Mouse (Mus musculus): ENCODE data around the gene Tacstd2. TPM values are rescaled to one million over a fixed set of nuclear protein-coding genes. Genes with fewer than 3 reads are reported as not detected.

Gene Tacstd2
- polyA plus RNA-seq (2014; fragmentation: Nextera tagmentation; extraction: Ambion mirVana), result 86.1 and 96.9 TPM in 2 replicates

- ATAC-seq (ENCODE audit: low FRiP score, low TSS enrichment), result peak; percentile 58; the same call in 1 of the 2 replicates
- Histone ChIP-seq H3K9me3 (ENCODE audit: control insufficient read depth, low read length) (no peaks in the 10 kb centered on the region), H3K27me3 (ENCODE audit: control insufficient read depth, insufficient read depth, low read length) (peaks cover 50% of the 10 kb centered on the region), H3K36me3 (ENCODE audit: control insufficient read depth, insufficient read depth, low read length) (no peaks in the 10 kb centered on the region), H3K27ac (ENCODE audit: low read depth, low read length) (peak within 1 kb of the TSS; percentile 20; the same call in 1 of the 2 replicates), H3K4me3 (ENCODE audit: low read length) (peak within 1 kb of the TSS; percentile 42), H3K9ac (ENCODE audit: low read depth, low read length) (peak within 1 kb of the TSS; percentile 35), H3K4me1 (ENCODE audit: control insufficient read depth, insufficient read depth, low read length) (peaks cover 4% of the 10 kb centered on the region; the same call in 1 of the 2 replicates), H3K4me2 (replicated peaks; ENCODE audit: low read depth, low read length) (peak within 1 kb of the TSS; percentile 67)
- 2% methylated on average over 8 of the region's 8 CpGs for WGBS
Measured at GRCm38 (mm10) chr6:67535777-67536054, at the start of gene Tacstd2. Gene Tacstd2, minus strand, starts transcription at chr6:67535796.

GRCm38 (mm10) chr6:67566270-67566669 lies 30.7 kb upstream of the Tacstd2 start:
- WGBS, result 89% methylated on average over 3 of the region's 3 CpGs
- Histone ChIP-seq H3K9me3 (ENCODE audit: control insufficient read depth, low read length) (no peaks in the 10 kb centered on the region), H3K36me3 (ENCODE audit: control insufficient read depth, insufficient read depth, low read length) (no peaks in the 10 kb centered on the region)

GRCm38 (mm10) chr6:67555376-67555775 lies 19.8 kb upstream of the Tacstd2 start:
- ATAC-seq (ENCODE audit: low FRiP score, low TSS enrichment), result no peak
- Histone ChIP-seq H3K27ac (ENCODE audit: low read depth, low read length) (no peak overlapping the region), H3K4me3 (ENCODE audit: low read length) (no peak overlapping the region)

More at GRCm38 (mm10) chr6:67566270-67566669, 30.7 kb upstream of the Tacstd2 start:
- Histone ChIP-seq H3K9ac (ENCODE audit: low read depth, low read length) (no peak overlapping the region), H3K27ac (ENCODE audit: low read depth, low read length) (no peak overlapping the region), H3K4me1 (ENCODE audit: control insufficient read depth, insufficient read depth, low read length) (no peaks in the 10 kb centered on the region), H3K4me2 (replicated peaks; ENCODE audit: low read depth, low read length) (no peak overlapping the region), H3K4me3 (ENCODE audit: low read length) (no peak overlapping the region), H3K27me3 (ENCODE audit: control insufficient read depth, insufficient read depth, low read length) (no peaks in the 10 kb centered on the region)
- ATAC-seq (ENCODE audit: low FRiP score, low TSS enrichment), result no peak

GRCm38 (mm10) chr6:67549550-67549949 lies 14.0 kb upstream of the Tacstd2 start:
- H3K27me3 ChIP-seq (ENCODE audit: control insufficient read depth, insufficient read depth, low read length), result no peaks in the 10 kb centered on the region

More at GRCm38 (mm10) chr6:67555376-67555775, 19.8 kb upstream of the Tacstd2 start:
- no peaks in the 10 kb centered on the region for H3K36me3 ChIP-seq (ENCODE audit: control insufficient read depth, insufficient read depth, low read length)
- H3K9me3 ChIP-seq (ENCODE audit: control insufficient read depth, low read length), result no peaks in the 10 kb centered on the region
- no peak overlapping the region for H3K9ac ChIP-seq (ENCODE audit: low read depth, low read length)
- H3K4me2 ChIP-seq (replicated peaks; ENCODE audit: low read depth, low read length), result no peak overlapping the region
- H3K27me3 ChIP-seq (ENCODE audit: control insufficient read depth, insufficient read depth, low read length), result no peaks in the 10 kb centered on the region
- H3K4me1 ChIP-seq (ENCODE audit: control insufficient read depth, insufficient read depth, low read length), result no peaks in the 10 kb centered on the region

GRCm38 (mm10) chr6:67535005-67535776 lies 405 bp downstream of the Tacstd2 start:
- H3K9me3 ChIP-seq (ENCODE audit: control insufficient read depth, low read length), result no peaks in the 10 kb centered on the region
- peak; percentile 56 for ATAC-seq (ENCODE audit: low FRiP score, low TSS enrichment)
- H3K4me1 ChIP-seq (ENCODE audit: control insufficient read depth, insufficient read depth, low read length), result peaks cover 4% of the 10 kb centered on the region; the same call in 1 of the 2 replicates
- peak overlapping the region; percentile 35; the same call in 1 of the 2 replicates for H3K9ac ChIP-seq (ENCODE audit: low read depth, low read length)
- WGBS, result under 1% methylated on average over 62 of the region's 62 CpGs
- H3K27me3 ChIP-seq (ENCODE audit: control insufficient read depth, insufficient read depth, low read length), result peaks cover 50% of the 10 kb centered on the region
- peak overlapping the region; percentile 20; the same call in 1 of the 2 replicates for H3K27ac ChIP-seq (ENCODE audit: low read depth, low read length)
- no peaks in the 10 kb centered on the region for H3K36me3 ChIP-seq (ENCODE audit: control insufficient read depth, insufficient read depth, low read length)
- H3K4me2 ChIP-seq (replicated peaks; ENCODE audit: low read depth, low read length), result peak overlapping the region; percentile 67
- peak overlapping the region; percentile 42 for H3K4me3 ChIP-seq (ENCODE audit: low read length)

More at GRCm38 (mm10) chr6:67549550-67549949, 14.0 kb upstream of the Tacstd2 start:
- no peaks in the 10 kb centered on the region for H3K4me1 ChIP-seq (ENCODE audit: control insufficient read depth, insufficient read depth, low read length)
- no peak overlapping the region for H3K27ac ChIP-seq (ENCODE audit: low read depth, low read length)
- H3K4me2 ChIP-seq (replicated peaks; ENCODE audit: low read depth, low read length), result no peak overlapping the region
- H3K4me3 ChIP-seq (ENCODE audit: low read length), result no peak overlapping the region
- 18% methylated on average over 1 of the region's 1 CpGs for whole genome bisulfite sequencing
- no peaks in the 10 kb centered on the region for H3K36me3 ChIP-seq (ENCODE audit: control insufficient read depth, insufficient read depth, low read length)
- no peak overlapping the region for H3K9ac ChIP-seq (ENCODE audit: low read depth, low read length)
- no peak; the same call in 1 of the 2 replicates for ATAC-seq (ENCODE audit: low FRiP score, low TSS enrichment)
- H3K9me3 ChIP-seq (ENCODE audit: control insufficient read depth, low read length), result no peaks in the 10 kb centered on the region

- WGBS, result 8% methylated on average over 31 of the region's 31 CpGs
- peak overlapping the region; percentile 20; the same call in 1 of the 2 replicates for H3K27ac ChIP-seq (ENCODE audit: low read depth, low read length)
- peak overlapping the region; percentile 67 for H3K4me2 ChIP-seq (replicated peaks; ENCODE audit: low read depth, low read length)
- H3K27me3 ChIP-seq (ENCODE audit: control insufficient read depth, insufficient read depth, low read length), result peaks cover 50% of the 10 kb centered on the region
- peaks cover 4% of the 10 kb centered on the region; the same call in 1 of the 2 replicates for H3K4me1 ChIP-seq (ENCODE audit: control insufficient read depth, insufficient read depth, low read length)
- peak overlapping the region; percentile 42 for H3K4me3 ChIP-seq (ENCODE audit: low read length)
- H3K36me3 ChIP-seq (ENCODE audit: control insufficient read depth, insufficient read depth, low read length), result no peaks in the 10 kb centered on the region
- H3K9ac ChIP-seq (ENCODE audit: low read depth, low read length), result peak overlapping the region; percentile 35
- no peaks in the 10 kb centered on the region for H3K9me3 ChIP-seq (ENCODE audit: control insufficient read depth, low read length)
- no peak for ATAC-seq (ENCODE audit: low FRiP score, low TSS enrichment)
Measured at GRCm38 (mm10) chr6:67534191-67535004, 1.2 kb downstream of the Tacstd2 start.

- peaks cover 4% of the 10 kb centered on the region; the same call in 1 of the 2 replicates for H3K4me1 ChIP-seq (ENCODE audit: control insufficient read depth, insufficient read depth, low read length)
- peak overlapping the region; percentile 42 for H3K4me3 ChIP-seq (ENCODE audit: low read length)
- no peaks in the 10 kb centered on the region for H3K36me3 ChIP-seq (ENCODE audit: control insufficient read depth, insufficient read depth, low read length)
- peaks cover 50% of the 10 kb centered on the region for H3K27me3 ChIP-seq (ENCODE audit: control insufficient read depth, insufficient read depth, low read length)
- 0 out of 2 replicates have a peak overlapping the region, but pooled peaks have one; percentile 28 for H3K9ac ChIP-seq (ENCODE audit: low read depth, low read length)
- peak overlapping the region; percentile 63; the same call in 1 of the 2 replicates for H3K27ac ChIP-seq (ENCODE audit: low read depth, low read length)
- peak overlapping the region; percentile 41 for H3K4me2 ChIP-seq (replicated peaks; ENCODE audit: low read depth, low read length)
- 7% methylated on average over 29 of the region's 29 CpGs for WGBS
- ATAC-seq (ENCODE audit: low FRiP score, low TSS enrichment), result peak; percentile 74
- no peaks in the 10 kb centered on the region for H3K9me3 ChIP-seq (ENCODE audit: control insufficient read depth, low read length)
Measured at GRCm38 (mm10) chr6:67532665-67533440, 2.7 kb downstream of the Tacstd2 start.

GRCm38 (mm10) chr6:67531822-67532162 lies 3.8 kb downstream of the Tacstd2 start:
- H3K4me3 ChIP-seq (ENCODE audit: low read length), result no peak overlapping the region
- H3K9ac ChIP-seq (ENCODE audit: low read depth, low read length), result no peak overlapping the region
- H3K4me2 ChIP-seq (replicated peaks; ENCODE audit: low read depth, low read length), result no peak overlapping the region
- no peak for ATAC-seq (ENCODE audit: low FRiP score, low TSS enrichment)
- WGBS, result 56% methylated on average over 7 of the region's 7 CpGs
- peaks cover 4% of the 10 kb centered on the region; the same call in 1 of the 2 replicates for H3K4me1 ChIP-seq (ENCODE audit: control insufficient read depth, insufficient read depth, low read length)
- H3K9me3 ChIP-seq (ENCODE audit: control insufficient read depth, low read length), result no peaks in the 10 kb centered on the region
- H3K27ac ChIP-seq (ENCODE audit: low read depth, low read length), result 0 out of 2 replicates have a peak overlapping the region, but pooled peaks have one; percentile 69
- peaks cover 47% of the 10 kb centered on the region for H3K27me3 ChIP-seq (ENCODE audit: control insufficient read depth, insufficient read depth, low read length)
- no peaks in the 10 kb centered on the region for H3K36me3 ChIP-seq (ENCODE audit: control insufficient read depth, insufficient read depth, low read length)
